Mouse (Mus musculus) macrophage (primary cell): Measurements from ENCODE around the gene Cpxm1. TPM values are rescaled to one million over a fixed set of nuclear protein-coding genes. Genes with fewer than 3 reads are reported as not detected.
A peak's percentile ranks its signal among the peaks of the same experiment; 100 is the strongest.

Experiments
- H3K27ac ChIP-seq: fragments of 350-480 bp; formaldehyde crosslinking; 2 replicates; pipeline ENCODE4 v1.9.0; 2021
- H3K36me3 ChIP-seq: fragments of 350-480 bp; formaldehyde crosslinking; 2 replicates; pipeline ENCODE4 v1.9.0; 2021; ENCODE audit errors: inconsistent target
- H3K4me3 ChIP-seq: fragments of 350-480 bp; formaldehyde crosslinking; 2 replicates; pipeline ENCODE4 v1.9.0; 2021; ENCODE audit errors: inconsistent target
- H3K79me2 ChIP-seq: fragments of 350-480 bp; formaldehyde crosslinking; 2 replicates; pipeline ENCODE4 v1.9.0; 2021; ENCODE audit errors: inconsistent target
- WGBS: methylation state at CpG from one replicate; pipeline ENCODE4 v1.1.7; 2026; ENCODE audit warnings: inconsistent platforms; ENCODE audit not compliant: missing documents; 5-methylcytosine and 5-hydroxymethylcytosine counted together
- polyA plus RNA-seq: library from polyadenylated mRNA; stranded (reverse); fragments of 250-400 nt; gene quantifications from 3 replicates; pipeline ENCODE4 v1.2.4, GENCODE M21; 2018; ENCODE audit warnings: inconsistent platforms
- total RNA-seq, 78 experiments: library from RNA; depleted of rRNA; stranded (reverse); fragments of 250-400 nt; gene quantifications; 1 replicate in 9 of 78; 2 replicates in 24 of 78; 3 replicates in 43 of 78; 4 replicates in 2 of 78; pipeline ENCODE4 v1.2.4; 2018; ENCODE audit warnings: inconsistent platforms in 56 of 78

Gene Cpxm1
- total RNA-seq (2018; cell fraction: chromatin; rRNA removed), result 10 to 100 TPM in 1 of 26 experiments, 1 to 10 TPM in 19, under 1 TPM in 5, not detected in 1; 0.40 to 10.3 (median 1.8) TPM
- under 1 TPM in 18 of 26 experiments, not detected in 8; 0.05 to 0.31 (median 0.12) TPM for total RNA-seq (2018; cell fraction: cytosol; rRNA removed)
- total RNA-seq (2018; cell fraction: nucleus; rRNA removed), result 1 to 10 TPM in 17 of 26 experiments, under 1 TPM in 9; 0.23 to 2.2 (median 1.2) TPM
- 0.23 TPM in 1 of 3 replicates, not detected in the others for polyA plus RNA-seq

- Histone ChIP-seq H3K79me2 (no peaks in the 10 kb centered on the region), H3K27ac (no peak within 1 kb of the TSS), H3K4me3 (no peak within 1 kb of the TSS), H3K36me3 (no peaks in the 10 kb centered on the region)
- WGBS, result 4% methylated on average over 48 of the region's 53 CpGs
Measured at GRCm38 (mm10) chr2:130397186-130397985, at the start of gene Cpxm1. TSS of gene Cpxm1 (minus strand) at chr2:130397574.

GRCm38 (mm10) chr2:130442162-130442561 is 44.8 kb upstream of the Cpxm1 start:
- Histone ChIP-seq H3K79me2 (peaks cover 4% of the 10 kb centered on the region; the same call in 1 of the 2 replicates), H3K4me3 (no peak overlapping the region), H3K27ac (no peak overlapping the region), H3K36me3 (peaks cover 72% of the 10 kb centered on the region)
- 97% methylated on average over 10 of the region's 10 CpGs for WGBS

GRCm38 (mm10) chr2:130439840-130440480 is 42.6 kb upstream of the Cpxm1 start:
- Histone ChIP-seq H3K36me3 (peaks cover 73% of the 10 kb centered on the region), H3K4me3 (no peak overlapping the region), H3K79me2 (peaks cover 26% of the 10 kb centered on the region), H3K27ac (no peak overlapping the region)
- WGBS, result 100% methylated on average over 4 of the region's 4 CpGs

GRCm38 (mm10) chr2:130438861-130439260 is 41.5 kb upstream of the Cpxm1 start:
- H3K27ac ChIP-seq, result no peak overlapping the region
- peaks cover 66% of the 10 kb centered on the region for H3K36me3 ChIP-seq
- H3K4me3 ChIP-seq, result no peak overlapping the region
- peaks cover 37% of the 10 kb centered on the region for H3K79me2 ChIP-seq
- WGBS, result 88% methylated on average over 3 of the region's 3 CpGs

- H3K27ac ChIP-seq, result no peak overlapping the region
- peaks cover 51% of the 10 kb centered on the region for H3K36me3 ChIP-seq
- H3K79me2 ChIP-seq, result peaks cover 58% of the 10 kb centered on the region
- H3K4me3 ChIP-seq, result no peak overlapping the region
- 100% methylated on average over 1 of the region's 1 CpGs for WGBS
Measured at GRCm38 (mm10) chr2:130436769-130437168, 39.4 kb upstream of the Cpxm1 start.

GRCm38 (mm10) chr2:130433152-130433551 is 35.8 kb upstream of the Cpxm1 start:
- 18% methylated on average over 4 of the region's 4 CpGs for WGBS
- Histone ChIP-seq H3K36me3 (peaks cover 17% of the 10 kb centered on the region; the same call in 1 of the 2 replicates), H3K4me3 (no peak overlapping the region), H3K79me2 (peaks cover 94% of the 10 kb centered on the region), H3K27ac (no peak overlapping the region)

GRCm38 (mm10) chr2:130432157-130432556 is 34.8 kb upstream of the Cpxm1 start:
- WGBS, result 100% methylated on average over 3 of the region's 3 CpGs
- Histone ChIP-seq H3K36me3 (peaks cover 7% of the 10 kb centered on the region; the same call in 1 of the 2 replicates), H3K27ac (no peak overlapping the region), H3K79me2 (peaks cover 100% of the 10 kb centered on the region), H3K4me3 (no peak overlapping the region)

GRCm38 (mm10) chr2:130430484-130430883 is 33.1 kb upstream of the Cpxm1 start:
- WGBS, result 92% methylated on average over 3 of the region's 3 CpGs
- H3K27ac ChIP-seq, result no peak overlapping the region
- peaks cover 6% of the 10 kb centered on the region; the same call in 1 of the 2 replicates for H3K36me3 ChIP-seq
- no peak overlapping the region for H3K4me3 ChIP-seq
- peaks cover 100% of the 10 kb centered on the region for H3K79me2 ChIP-seq

GRCm38 (mm10) chr2:130429851-130430250 is 32.5 kb upstream of the Cpxm1 start:
- H3K79me2 ChIP-seq, result peaks cover 100% of the 10 kb centered on the region
- H3K4me3 ChIP-seq, result no peak overlapping the region
- peaks cover 6% of the 10 kb centered on the region; the same call in 1 of the 2 replicates for H3K36me3 ChIP-seq
- 77% methylated on average over 2 of the region's 2 CpGs for WGBS
- no peak overlapping the region for H3K27ac ChIP-seq

- peaks cover 60% of the 10 kb centered on the region for H3K79me2 ChIP-seq
- peak overlapping the region; percentile 79 for H3K27ac ChIP-seq
- 17% methylated on average over 5 of the region's 5 CpGs for WGBS
- H3K4me3 ChIP-seq, result peak overlapping the region; percentile 62
- H3K36me3 ChIP-seq, result peaks cover 11% of the 10 kb centered on the region; the same call in 1 of the 2 replicates
Measured at GRCm38 (mm10) chr2:130425112-130425511, 27.7 kb upstream of the Cpxm1 start.

GRCm38 (mm10) chr2:130424126-130424853 is 26.9 kb upstream of the Cpxm1 start, which contains the start of the genes Vps16 and Pced1a:
TSS of gene Vps16 (plus strand) at chr2:130424339.
TSS of gene Pced1a (minus strand) at chr2:130424701.
- under 1% methylated on average over 51 of the region's 58 CpGs for WGBS
- Histone ChIP-seq H3K27ac (peak within 1 kb of the TSS; percentile 79), H3K79me2 (peaks cover 52% of the 10 kb centered on the region), H3K36me3 (peaks cover 18% of the 10 kb centered on the region; the same call in 1 of the 2 replicates), H3K4me3 (peak within 1 kb of the TSS; percentile 62)

GRCm38 (mm10) chr2:130423397-130424125 is 26.2 kb upstream of the Cpxm1 start:
- 18% methylated on average over 49 of the region's 49 CpGs for WGBS
- Histone ChIP-seq H3K4me3 (peak overlapping the region; percentile 62), H3K27ac (peak overlapping the region; percentile 79), H3K36me3 (peaks cover 24% of the 10 kb centered on the region; the same call in 1 of the 2 replicates), H3K79me2 (peaks cover 45% of the 10 kb centered on the region)

GRCm38 (mm10) chr2:130421781-130422620 is 24.6 kb upstream of the Cpxm1 start:
- H3K36me3 ChIP-seq, result peaks cover 24% of the 10 kb centered on the region; the same call in 1 of the 2 replicates
- no peak overlapping the region for H3K4me3 ChIP-seq
- peaks cover 29% of the 10 kb centered on the region for H3K79me2 ChIP-seq
- no peak overlapping the region for H3K27ac ChIP-seq
- 95% methylated on average over 25 of the region's 26 CpGs for WGBS
